ENCODE assay signal across 19 mouse cellular contexts in the genomic region with DNA sequence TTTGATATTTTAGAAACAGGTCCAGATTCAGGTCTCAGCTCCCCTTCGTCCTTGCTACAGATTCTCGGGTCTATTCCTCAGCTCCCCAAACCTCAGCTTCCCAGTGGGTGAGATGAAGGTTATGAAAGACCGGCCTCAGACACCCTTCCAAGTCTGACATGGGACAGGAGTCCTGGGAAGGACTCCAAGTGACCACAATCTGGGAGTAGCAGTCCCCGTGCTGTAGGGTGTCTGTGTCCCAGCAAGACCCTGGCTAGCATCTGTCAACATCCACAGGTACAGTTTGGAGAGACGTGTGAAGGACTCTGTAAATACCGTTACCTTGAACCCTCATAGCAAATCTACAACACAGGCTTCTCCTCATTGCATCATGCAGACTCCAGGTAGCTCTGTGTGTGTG. TPM values are rescaled to one million over a fixed set of nuclear protein-coding genes. Genes with fewer than 3 reads are reported as not detected.
"Had no signal": no experiment of that assay in that cellular context is flagged by ENCODE, and none has a peak within 500 bp of the region (broad histone marks: within the 10 kb centered on the region; RNA-seq: fewer than 3 reads in every experiment).

No protein-coding gene starts in this region.

- H3K27me3 ChIP-seq: limb, embryonic 12.5 days; liver, embryonic 15.5 days; lung, embryonic 15.5 days; midbrain, embryonic 15.5 days; neural tube, embryonic 12.5 days had no signal

- H3K4me3 ChIP-seq: limb, embryonic 12.5 days; liver, embryonic 15.5 days; lung, embryonic 15.5 days; megakaryocyte, embryonic 14.5 days; midbrain, embryonic 15.5 days; neural tube, embryonic 12.5 days had no signal

- H3K27ac ChIP-seq: limb, embryonic 12.5 days; liver, embryonic 15.5 days; lung, embryonic 15.5 days; macrophage; midbrain, embryonic 15.5 days; neural tube, embryonic 12.5 days had no signal

- H3K4me2 ChIP-seq: limb, embryonic 12.5 days; liver, embryonic 15.5 days; lung, embryonic 15.5 days; midbrain, embryonic 11.5 days; midbrain, embryonic 15.5 days; neural tube, embryonic 12.5 days had no signal

- H3K9me3 ChIP-seq: liver, embryonic 15.5 days; lung, embryonic 15.5 days; midbrain, embryonic 15.5 days had no signal

- DNase-seq: kidney, adult 8-10 months; kidney, postnatal 25 days; layer of hippocampus, adult 9-11 months; layer of hippocampus, postnatal 36 days; liver; lung, postnatal 14 days; retina, postnatal 1 day; right cerebral cortex, postnatal 4 days; spleen, adult 18-20 months had no signal

- H3K9ac ChIP-seq: limb, embryonic 12.5 days; liver, embryonic 15.5 days; lung, embryonic 15.5 days; midbrain, embryonic 15.5 days; neural tube, embryonic 12.5 days had no signal

- ATAC-seq: midbrain, embryonic 15.5 days had no signal

- H3K36me3 ChIP-seq: limb, embryonic 12.5 days; liver, embryonic 15.5 days; lung, embryonic 15.5 days; midbrain, embryonic 15.5 days; neural tube, embryonic 12.5 days had no signal

RNA-seq across cellular contexts. Expression of a gene that starts 2.3 kb away (rescaled TPM):
- total RNA-seq: layer of hippocampus, adult 18-20 months; layer of hippocampus, postnatal 36 days had no signal
- polyA plus RNA-seq: liver, embryonic 15.5 days; macrophage had no signal

RNA-seq across cellular contexts. Expression of a gene that starts 35.0 kb away (rescaled TPM):
- total RNA-seq: neutrophil, adult 5-6 weeks had no signal
